Comparison of ENCODE assay signal across 12 mouse cellular contexts in genomic region chr11:60318716-60319115, GRCm38 (mm10). TPM values are rescaled to one million over a fixed set of nuclear protein-coding genes. Genes with fewer than 3 reads are reported as not detected.
A peak's percentile ranks its signal among the peaks of the same experiment; 100 is the strongest.
DNase-seq lines count a peak whose midpoint lies in the region; ATAC-seq lines count a peak whose summit lies in the region.
"Had no signal": no experiment of that assay in that cellular context is flagged by ENCODE, and none has a peak within 500 bp of the region (broad histone marks: within the 10 kb centered on the region; RNA-seq: fewer than 3 reads in every experiment).

No protein-coding gene starts in this region.

- no peak for DNase-seq in kidney, postnatal 4 days
- DNase-seq in forebrain, embryonic 14.5 days (ENCODE audit: low spot score), result no peak
- no peak for DNase-seq in cerebellum, adult 8-10 months
- no peak for DNase-seq in B cell, adult 2 months
- DNase-seq: heart, postnatal 10 days; layer of hippocampus, adult 9-11 months; lung, postnatal 10 days had no signal

- peak overlapping the region; percentile 86 for H3K27ac ChIP-seq in kidney, embryonic 16.5 days (ENCODE audit: low read length)
- peak overlapping the region; percentile 40; the same call in 1 of the 2 replicates for H3K27ac ChIP-seq in forebrain, embryonic 14.5 days (ENCODE audit: low read depth, low read length)

- H3K4me1 ChIP-seq in erythroblast, embryonic 14.5 days (ENCODE audit: control insufficient read depth), result peaks cover 29% of the 10 kb centered on the region
- H3K4me1 ChIP-seq in kidney, embryonic 16.5 days (ENCODE audit: insufficient read depth, low read length), result peaks cover 54% of the 10 kb centered on the region
- peaks cover 31% of the 10 kb centered on the region; the same call in 1 of the 2 replicates for H3K4me1 ChIP-seq in forebrain, embryonic 14.5 days (ENCODE audit: control insufficient read depth, insufficient read depth, low read length)

- no peaks in the 10 kb centered on the region for H3K9me3 ChIP-seq in erythroblast, embryonic 14.5 days (ENCODE audit: control insufficient read depth, low read length)
- no peaks in the 10 kb centered on the region for H3K9me3 ChIP-seq in kidney, embryonic 16.5 days (ENCODE audit: low read length)
- no peaks in the 10 kb centered on the region for H3K9me3 ChIP-seq in forebrain, embryonic 14.5 days (replicated peaks; ENCODE audit: control insufficient read depth, low read length)

- 0 out of 2 replicates have a peak overlapping the region, but pooled peaks have one; percentile 19 for H3K9ac ChIP-seq in kidney, embryonic 16.5 days (replicated peaks; ENCODE audit: low read length)
- no peak overlapping the region for H3K9ac ChIP-seq in forebrain, embryonic 14.5 days (ENCODE audit: low read length)

- H3K4me2 ChIP-seq in kidney, embryonic 16.5 days (replicated peaks; ENCODE audit: low read depth, low read length), result no peak overlapping the region
- no peak overlapping the region for H3K4me2 ChIP-seq in forebrain, embryonic 14.5 days (ENCODE audit: low read length)

- H3K36me3 ChIP-seq in erythroblast, embryonic 14.5 days (ENCODE audit: control insufficient read depth), result peaks cover 6% of the 10 kb centered on the region
- H3K36me3 ChIP-seq in kidney, embryonic 16.5 days (ENCODE audit: insufficient read depth, low read length), result no peaks in the 10 kb centered on the region
- H3K36me3 ChIP-seq in forebrain, embryonic 14.5 days (ENCODE audit: control insufficient read depth, insufficient read depth, low read length), result no peaks in the 10 kb centered on the region

- peak overlapping the region; percentile 2 for H3K4me3 ChIP-seq in erythroblast, embryonic 14.5 days (replicated peaks)
- H3K4me3 ChIP-seq in kidney, embryonic 16.5 days (ENCODE audit: low read length), result no peak overlapping the region
- H3K4me3 ChIP-seq in forebrain, embryonic 14.5 days (ENCODE audit: low read depth, low read length), result no peak overlapping the region

- no peak for ATAC-seq in erythroblast, adult 5-6 weeks (replicated peaks; ENCODE audit: low FRiP score, poor library complexity, severe bottlenecking)
- no peak for ATAC-seq in kidney, embryonic 16.5 days (ENCODE audit: low FRiP score, low TSS enrichment)
- peak; percentile 58; the same call in 1 of the 2 replicates for ATAC-seq in forebrain, embryonic 14.5 days
- ATAC-seq in megakaryocyte-erythroid progenitor cell, adult 5-6 weeks (replicated peaks; ENCODE audit: low FRiP score, low TSS enrichment, poor library complexity, severe bottlenecking), result peak; percentile 69

- no peaks in the 10 kb centered on the region for H3K27me3 ChIP-seq in erythroblast, embryonic 14.5 days (ENCODE audit: control insufficient read depth)
- H3K27me3 ChIP-seq in kidney, embryonic 16.5 days (ENCODE audit: insufficient read depth, low read length), result no peaks in the 10 kb centered on the region
- no peaks in the 10 kb centered on the region for H3K27me3 ChIP-seq in forebrain, embryonic 14.5 days (replicated peaks; ENCODE audit: control insufficient read depth, insufficient read depth, low read length)

- WGBS in kidney, embryonic 16.5 days, result 64% methylated on average over 5 of the region's 5 CpGs
- WGBS in forebrain, embryonic 14.5 days, result 38% methylated on average over 5 of the region's 5 CpGs

RNA-seq across cellular contexts. Expression of gene Tom1l2, which starts 34.0 kb away (rescaled TPM):
- 0.94 and 1.0 TPM in 2 replicates for polyA plus RNA-seq in erythroblast, embryonic 14.5 days (2012)
- total RNA-seq in erythroblast, adult 5-6 weeks (2015; ENCODE audit: low replicate concordance), result 2.7 and 4.8 TPM in 2 replicates
- total RNA-seq in erythroblast, adult 5-6 weeks (2017; ENCODE audit: low replicate concordance), result 2.0 and 9.2 TPM in 2 replicates
- 36.3 and 41.7 TPM in 2 replicates for polyA plus RNA-seq in kidney, embryonic 16.5 days (2015; fragmentation: Nextera tagmentation; extraction: Ambion mirVana)
- 23.0 and 31.6 TPM in 2 replicates for polyA plus RNA-seq in forebrain, embryonic 14.5 days (2014; fragmentation: Nextera tagmentation; extraction: Ambion mirVana)
- 15.9 and 19.0 TPM in 2 replicates for total RNA-seq in megakaryocyte-erythroid progenitor cell, adult 5-6 weeks (2014; fragmentation: Nextera tagmentation)
- total RNA-seq in megakaryocyte-erythroid progenitor cell, adult 5-6 weeks (2017), result 3.9 and 5.3 TPM in 2 replicates

RNA-seq across cellular contexts. Expression of gene Drc3, which starts 34.4 kb away (rescaled TPM):
- polyA plus RNA-seq in erythroblast, embryonic 14.5 days (2012), result not detected in 2 replicates
- 1.3 TPM in 1 of 2 replicates, not detected in the other for total RNA-seq in erythroblast, adult 5-6 weeks (2015; ENCODE audit: low replicate concordance)
- total RNA-seq in erythroblast, adult 5-6 weeks (2017; ENCODE audit: low replicate concordance), result not detected in 2 replicates
- 2.1 and 2.8 TPM in 2 replicates for polyA plus RNA-seq in kidney, embryonic 16.5 days (2015; fragmentation: Nextera tagmentation; extraction: Ambion mirVana)
- polyA plus RNA-seq in forebrain, embryonic 14.5 days (2014; fragmentation: Nextera tagmentation; extraction: Ambion mirVana), result 5.9 and 7.0 TPM in 2 replicates
- 0.68 TPM in 1 of 2 replicates, not detected in the other for total RNA-seq in megakaryocyte-erythroid progenitor cell, adult 5-6 weeks (2014; fragmentation: Nextera tagmentation)
- total RNA-seq in megakaryocyte-erythroid progenitor cell, adult 5-6 weeks (2017), result 0.19 and 0.66 TPM in 2 replicates
- polyA plus RNA-seq: C2C12 had no signal

Comparison
In these comparisons a context has a peak if more than half of its experiments do, and no peak if none do; other contexts are left out.
1. ATAC-seq: peak in forebrain, embryonic 14.5 days (single experiment) and megakaryocyte-erythroid progenitor cell, adult 5-6 weeks (single experiment); none in erythroblast, adult 5-6 weeks (single experiment) and kidney, embryonic 16.5 days (single experiment).
2. RNA of gene Tom1l2, which starts 34.0 kb away (polyA plus RNA-seq): 36.3 to 41.7 TPM in kidney, embryonic 16.5 days and 23.0 to 31.6 TPM in forebrain, embryonic 14.5 days; 0.94 to 1.0 TPM in erythroblast, embryonic 14.5 days; every median in the first group is over 10 times any median in the second.